Mouse (Mus musculus) CH12.LX (cell line): ENCODE data around the gene Rpl18. TPM values are rescaled to one million over a fixed set of nuclear protein-coding genes. Genes with fewer than 3 reads are reported as not detected.

Source experiments
- DNase-seq: peaks from one replicate; pipeline ENCODE4 v3.0.0-alpha.2; 2013; ENCODE audit errors: extremely low read depth
- H3K27ac ChIP-seq: 2 replicates; pipeline ENCODE4 v1.5.1; 2012; ENCODE audit warnings: low read depth, mild to moderate bottlenecking, control low read depth, moderate library complexity; ENCODE audit not compliant: insufficient read depth
- H3K27me3 ChIP-seq: replicated peaks from 2 replicates; pipeline ENCODE3; 2012; ENCODE audit warnings: inconsistent platforms
- H3K36me3 ChIP-seq, 2 experiments: replicated peaks in 1 of 2; 2 replicates each; pipeline versions ENCODE3 to v1.6.1; 2012; ENCODE audit warnings: inconsistent platforms in 1 of 2, low read length in 1 of 2, mild to moderate bottlenecking in 1 of 2, mixed read lengths in 1 of 2, moderate library complexity in 1 of 2; ENCODE audit not compliant: control insufficient read depth in 1 of 2, insufficient read depth in 1 of 2
- H3K4me1 ChIP-seq, 2 experiments: 2 replicates each; pipeline ENCODE4 v1.6.1; 2012; ENCODE audit warnings: inconsistent platforms in 1 of 2, moderate library complexity in 1 of 2; ENCODE audit not compliant: insufficient read depth in 2 of 2, control insufficient read depth in 1 of 2
- H3K4me2 ChIP-seq: 2 replicates; pipeline ENCODE4 v1.6.1; 2012; ENCODE audit warnings: low read depth, mild to moderate bottlenecking, control low read depth; ENCODE audit not compliant: poor library complexity, insufficient read depth, severe bottlenecking
- H3K4me3 ChIP-seq, 3 experiments: fragments of 150-350 bp in 1 of 3; sonication (generic) in 1 of 3; replicated peaks in 1 of 3; 2 replicates each; pipeline versions ENCODE3 to v1.5.1; 2011 to 2012; ENCODE audit warnings: low read depth in 2 of 3, low read length in 2 of 3, mild to moderate bottlenecking in 2 of 3, moderate library complexity in 2 of 3, control low read depth in 1 of 3, improper control_type of control experiment in 1 of 3, inconsistent platforms in 1 of 3, mixed read lengths in 1 of 3; ENCODE audit not compliant: poor library complexity in 1 of 3
- H3K79me2 ChIP-seq: replicated peaks from 2 replicates; pipeline ENCODE4 v1.6.1; 2012; ENCODE audit warnings: mild to moderate bottlenecking, moderate library complexity; ENCODE audit not compliant: control insufficient read depth, poor library complexity, insufficient read depth, severe bottlenecking; ENCODE audit errors: extremely low read depth
- H3K9ac ChIP-seq: 2 replicates; pipeline ENCODE4 v1.6.1; 2012; ENCODE audit warnings: low read depth, mild to moderate bottlenecking, control low read depth, moderate library complexity; ENCODE audit not compliant: insufficient read depth
- H3K9me3 ChIP-seq: replicated peaks from 2 replicates; pipeline ENCODE3; 2012; ENCODE audit warnings: low read length, inconsistent platforms, mixed read lengths
- CHD1 ChIP-seq: IDR thresholded peaks from 2 replicates; pipeline ENCODE4 v1.6.1; 2012; ENCODE audit warnings: low read depth, low read length, improper control_type of control experiment, inconsistent platforms
- CTCF ChIP-seq, 2 experiments: IDR thresholded peaks in 1 of 2; conservative IDR thresholded peaks in 1 of 2; 2 replicates each; pipeline ENCODE4 v1.5.1; 2011 to 2012; ENCODE audit warnings: low read depth in 2 of 2, low read length in 2 of 2, improper control_type of control experiment in 1 of 2, inconsistent platforms in 1 of 2, mild to moderate bottlenecking in 1 of 2, moderate library complexity in 1 of 2
- EP300 ChIP-seq: IDR thresholded peaks from 2 replicates; pipeline ENCODE4 v1.6.1; 2011; ENCODE audit warnings: low read length, improper control_type of control experiment
- ETS1 ChIP-seq: conservative IDR thresholded peaks from 2 replicates; pipeline ENCODE4 v1.6.1; 2012; ENCODE audit warnings: low read depth, mild to moderate bottlenecking, inconsistent platforms, low read length, improper control_type of control experiment, moderate library complexity
- GABPA ChIP-seq: IDR thresholded peaks from 2 replicates; pipeline ENCODE4 v1.6.1; 2012; ENCODE audit warnings: low read depth, low read length, improper control_type of control experiment, inconsistent platforms; ENCODE audit not compliant: insufficient replicate concordance
- HCFC1 ChIP-seq: IDR thresholded peaks from 2 replicates; pipeline ENCODE4 v1.6.1; 2012; ENCODE audit warnings: low read depth, mild to moderate bottlenecking, inconsistent platforms, low read length, improper control_type of control experiment
- JUN ChIP-seq: IDR thresholded peaks from 2 replicates; pipeline ENCODE4 v1.6.1; 2011; ENCODE audit warnings: low read depth, mild to moderate bottlenecking, low read length, improper control_type of control experiment, moderate library complexity; ENCODE audit not compliant: insufficient read depth
- MAFK ChIP-seq: IDR thresholded peaks from 2 replicates; pipeline ENCODE4 v1.6.1; 2011; ENCODE audit warnings: low read length, improper control_type of control experiment; ENCODE audit not compliant: insufficient replicate concordance
- MEF2A ChIP-seq: IDR thresholded peaks from 2 replicates; pipeline ENCODE4 v1.6.1; 2014; ENCODE audit warnings: low read depth, mild to moderate bottlenecking, inconsistent platforms, low read length, improper control_type of control experiment, borderline replicate concordance
- MXI1 ChIP-seq: IDR thresholded peaks from 2 replicates; pipeline ENCODE4 v1.6.1; 2011; ENCODE audit warnings: mild to moderate bottlenecking, low read depth, low read length, improper control_type of control experiment
- MYC ChIP-seq: IDR thresholded peaks from 2 replicates; pipeline ENCODE4 v1.6.1; 2011; ENCODE audit warnings: low read depth, mild to moderate bottlenecking, improper control_type of control experiment, low read length
- NELFE ChIP-seq: IDR thresholded peaks from 2 replicates; pipeline ENCODE4 v1.6.1; 2011; ENCODE audit warnings: low read depth, low read length, improper control_type of control experiment
- POLR2A ChIP-seq: IDR thresholded peaks from 2 replicates; pipeline ENCODE4 v1.6.1; 2011; ENCODE audit warnings: low read depth, mild to moderate bottlenecking, improper control_type of control experiment, low read length
- POLR2AphosphoS2 ChIP-seq: IDR thresholded peaks from 2 replicates; pipeline ENCODE4 v1.6.1; 2011; ENCODE audit warnings: low read depth, low read length, improper control_type of control experiment
- RAD21 ChIP-seq: IDR thresholded peaks from 2 replicates; pipeline ENCODE4 v1.6.1; 2011; ENCODE audit warnings: low read depth, mild to moderate bottlenecking, low read length, improper control_type of control experiment, moderate library complexity
- UBTF ChIP-seq: IDR thresholded peaks from 2 replicates; pipeline ENCODE4 v1.6.1; 2012; ENCODE audit warnings: low read depth, mild to moderate bottlenecking, inconsistent platforms, low read length, improper control_type of control experiment, moderate library complexity
- USF2 ChIP-seq: conservative IDR thresholded peaks from 2 replicates; pipeline ENCODE4 v1.6.1; 2011; ENCODE audit warnings: low read depth, low read length, improper control_type of control experiment
- ZKSCAN1 ChIP-seq: IDR thresholded peaks from 2 replicates; pipeline ENCODE4 v1.6.1; 2012; ENCODE audit warnings: low read depth, inconsistent platforms, low read length, improper control_type of control experiment, borderline replicate concordance
- ZNF384 ChIP-seq: IDR thresholded peaks from 2 replicates; pipeline ENCODE4 v1.6.1; 2012; ENCODE audit warnings: low read depth, low read length, improper control_type of control experiment, inconsistent platforms
- dilution Hi-C: fragments of 300-500 bp; cut with MboI; formaldehyde crosslinking; loops from 2 replicates; pipeline ENCODE4 v1.14.3; 2020; ENCODE audit warnings: low sequenced_read_pairs; ENCODE audit not compliant: extremely low pct_unique_long_range_greater_than_20kb, extremely low pct_ligation_motif_present
- in situ Hi-C: fragments of 300-500 bp; cut with MboI; formaldehyde crosslinking; loops from 3 replicates; pipeline ENCODE4 v1.14.3; 2019; ENCODE audit warnings: low sequenced_read_pairs, low pct_ligation_motif_present, low pct_unique_long_range_greater_than_20kb, mixed read lengths
- polyA plus RNA-seq: library from polyadenylated mRNA; unstranded; fragments of >175 nt; gene quantifications from 2 replicates; pipeline ENCODE4 v1.2.1, GENCODE M21; 2012; ENCODE audit warnings: low read depth; ENCODE audit not compliant: insufficient read length
- total RNA-seq, 2 experiments: library from RNA; depleted of rRNA; stranded (reverse); fragments of 300-350 nt in 1 of 2; fragments of >200 nt in 1 of 2; gene quantifications; 2 replicates each; pipeline ENCODE4 v1.2.3; 2012 to 2014

Rpl18 gene
- total and polyA plus RNA-seq, 3 experiments, result 2,393 to 3,766 (median 3,204) TPM

DNA sequence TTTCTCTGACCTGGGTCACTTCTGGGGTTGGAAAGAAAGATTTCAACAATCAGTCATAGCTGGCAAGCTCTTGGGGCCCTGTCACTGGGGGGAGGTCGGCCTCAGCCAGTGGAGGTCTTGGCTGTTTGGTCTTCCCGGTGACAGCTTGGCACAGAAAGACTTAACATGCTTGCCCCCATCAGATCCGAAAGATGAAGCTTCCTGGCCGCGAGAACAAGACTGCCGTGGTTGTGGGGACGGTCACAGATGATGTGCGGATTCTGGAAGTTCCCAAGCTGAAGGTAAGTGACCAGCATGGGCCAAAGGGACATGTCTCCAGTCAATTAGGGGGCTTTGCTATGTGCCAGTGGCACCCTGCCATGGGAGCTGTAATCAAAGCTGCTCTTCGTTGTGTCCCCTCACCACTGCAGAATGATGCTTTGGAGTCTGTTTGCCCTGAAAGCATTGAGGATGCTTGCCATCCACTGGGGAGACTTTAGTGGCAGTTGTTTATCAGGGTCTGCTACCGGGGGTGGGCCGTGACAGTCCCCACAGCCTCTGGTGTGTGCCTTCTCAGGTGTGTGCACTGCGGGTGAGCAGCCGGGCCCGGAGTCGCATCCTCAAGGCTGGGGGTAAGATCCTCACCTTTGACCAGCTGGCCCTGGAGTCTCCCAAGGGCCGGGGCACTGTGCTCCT, 4.6 kb downstream of the Rpl18 start:
- H3K4me1 ChIP-seq, result peaks cover 7 to 35% of the 10 kb centered on the region in 2 experiments; a peak in 3 of 4 replicates

DNA sequence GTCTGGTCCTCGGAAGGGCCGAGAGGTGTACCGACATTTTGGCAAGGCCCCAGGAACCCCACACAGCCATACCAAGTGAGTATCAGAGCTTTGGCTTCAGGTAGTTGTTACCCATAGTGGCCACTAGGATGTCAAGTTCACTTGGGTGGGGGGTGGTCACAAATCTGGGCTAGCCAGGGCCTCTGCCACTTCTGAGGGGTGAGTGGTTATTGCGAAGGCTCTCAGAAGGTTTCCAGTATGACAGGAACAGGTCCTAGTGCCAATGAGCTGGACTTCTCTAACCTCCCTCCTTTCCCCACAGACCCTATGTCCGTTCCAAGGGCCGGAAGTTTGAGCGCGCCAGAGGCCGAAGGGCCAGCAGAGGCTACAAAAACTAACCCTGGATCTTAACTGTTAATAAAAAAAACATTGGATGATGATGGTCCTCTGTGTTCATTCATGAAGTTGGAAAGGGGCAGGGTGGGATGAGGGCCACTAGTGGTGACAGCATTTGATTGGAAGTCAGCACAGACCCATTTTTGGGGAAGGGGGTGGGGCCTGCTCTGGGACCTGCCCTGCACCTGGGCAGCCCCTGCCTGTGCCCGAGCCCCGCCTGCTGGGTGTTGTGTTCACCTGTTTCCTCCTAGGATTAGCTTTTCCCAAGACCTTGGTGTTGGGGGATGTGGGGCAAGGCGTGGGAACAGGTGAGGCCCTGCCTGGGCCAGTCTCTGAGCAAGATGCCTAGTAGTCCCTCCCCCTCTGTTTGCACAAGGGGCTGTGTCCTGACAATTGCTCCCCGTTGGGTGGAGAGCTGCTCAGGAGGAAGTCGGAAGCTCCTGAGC, 5.4 kb downstream of the Rpl18 start, which contains the start of gene Fam83e:
TSS of gene Fam83e (plus strand) at position 800 of the 821 bp plus-strand sequence.
- TF ChIP-seq MAFK (no peak), JUN (no peak), MEF2A (no peak), ZKSCAN1 (no peak), EP300 (no peak), POLR2A (no peak; the same call in 1 of the 2 replicates), UBTF (no peak), NELFE (0 out of 2 replicates have a peak, but pooled peaks have one; percentile 16), MYC (no peak), MXI1 (no peak), CTCF (conservative IDR thresholded peaks at IDR 0.05 in 1 of 2, IDR thresholded peaks at IDR 0.05 in 1 of 2; ENCODE audit: low read depth in 2 of 2, low read length in 2 of 2) (peak in 1 of 2 experiments; percentile 26; a peak in 2 of 4 replicates), CHD1 (no peak), HCFC1 (no peak), ETS1 (no peak), GABPA (no peak), RAD21 (no peak), POLR2AphosphoS2 (no peak), ZNF384 (no peak)
- dilution Hi-C loops, result no loop called here
- H3K79me2 ChIP-seq, result peaks cover 35% of the 10 kb centered on the region
- H3K36me3 ChIP-seq, result peaks cover 65 to 76% of the 10 kb centered on the region in 2 experiments
- peak within 1 kb of the TSS; percentile 39; the same call in 1 of the 2 replicates for H3K4me2 ChIP-seq
- peak within 1 kb of the TSS in 1 of 3 experiments; percentile 100 for H3K4me3 ChIP-seq
- no peaks in the 10 kb centered on the region for H3K27me3 ChIP-seq
- H3K27ac ChIP-seq, result 0 out of 2 replicates have a peak within 1 kb of the TSS, but pooled peaks have one; percentile 4
- in situ Hi-C loops, result no loop called here
- 0 out of 2 replicates have a peak within 1 kb of the TSS, but pooled peaks have one; percentile 98 for H3K9ac ChIP-seq
- peaks cover 7 to 32% of the 10 kb centered on the region in 2 experiments; a peak in 3 of 4 replicates for H3K4me1 ChIP-seq
- no peak for DNase-seq
- H3K9me3 ChIP-seq, result no peaks in the 10 kb centered on the region

More for the DNA sequence above, 4.6 kb downstream of the Rpl18 start:
- Histone ChIP-seq H3K4me3 (peak overlapping the region in 2 of 3 experiments; percentile 95 to 100), H3K9me3 (no peaks in the 10 kb centered on the region), H3K79me2 (peaks cover 36% of the 10 kb centered on the region), H3K4me2 (peak overlapping the region; percentile 39), H3K9ac (peak overlapping the region; percentile 98; the same call in 1 of the 2 replicates), H3K27ac (peak overlapping the region; percentile 4; the same call in 1 of the 2 replicates), H3K36me3 (peaks cover 57 to 71% of the 10 kb centered on the region in 2 experiments), H3K27me3 (no peaks in the 10 kb centered on the region)
- TF ChIP-seq POLR2AphosphoS2 (peak; percentile 31; the same call in 1 of the 2 replicates), USF2 (no peak)
- DNase-seq, result no peak
- dilution Hi-C loops (no loop called here), in situ Hi-C loops (no loop called here)
